Mouse (Mus musculus): ENCODE measurements around the gene Dnajc10. TPM values are rescaled to one million over a fixed set of nuclear protein-coding genes. Genes with fewer than 3 reads are reported as not detected.

Dnajc10 gene
- polyA plus RNA-seq (2014; fragmentation: Nextera tagmentation; extraction: Ambion mirVana): 58.9 and 80.5 TPM in 2 replicates

GRCm38 (mm10) chr2:80315242-80316161 lies at the start of gene Dnajc10:
Gene Dnajc10, plus strand, starts transcription at chr2:80315466.
- H3K9ac ChIP-seq (replicated peaks; ENCODE audit: low read length): peak within 1 kb of the TSS; percentile 94
- DNase-seq: peak; percentile 95
- under 1% methylated on average over 72 of the region's 72 CpGs for WGBS
- peak within 1 kb of the TSS; percentile 96 for H3K4me3 ChIP-seq (replicated peaks; ENCODE audit: low read depth, low read length)
- H3K27ac ChIP-seq (replicated peaks; ENCODE audit: low read depth, low read length): peak within 1 kb of the TSS; percentile 92
- peak; percentile 94 for ATAC-seq (ENCODE audit: low FRiP score, low TSS enrichment)
- peaks cover 16% of the 10 kb centered on the region for H3K36me3 ChIP-seq (ENCODE audit: control insufficient read depth, insufficient read depth, low read length)
- H3K4me2 ChIP-seq (ENCODE audit: low read length): peak within 1 kb of the TSS; percentile 68
- H3K9me3 ChIP-seq (ENCODE audit: control insufficient read depth, low read length): no peaks in the 10 kb centered on the region
- no peaks in the 10 kb centered on the region for H3K27me3 ChIP-seq (ENCODE audit: control insufficient read depth, insufficient read depth, low read length)
- H3K4me1 ChIP-seq (ENCODE audit: control insufficient read depth, insufficient read depth, low read length): peaks cover 8% of the 10 kb centered on the region; the same call in 1 of the 2 replicates

GRCm38 (mm10) chr2:80266894-80267293 lies 48.4 kb upstream of the Dnajc10 start:
- H3K4me3 ChIP-seq (replicated peaks; ENCODE audit: low read depth, low read length): no peak overlapping the region
- no peak for ATAC-seq (ENCODE audit: low FRiP score, low TSS enrichment)
- H3K27ac ChIP-seq (replicated peaks; ENCODE audit: low read depth, low read length): no peak overlapping the region
- no peaks in the 10 kb centered on the region for H3K4me1 ChIP-seq (ENCODE audit: control insufficient read depth, insufficient read depth, low read length)
- no peaks in the 10 kb centered on the region for H3K36me3 ChIP-seq (ENCODE audit: control insufficient read depth, insufficient read depth, low read length)
- H3K9me3 ChIP-seq (ENCODE audit: control insufficient read depth, low read length): no peaks in the 10 kb centered on the region
- peak overlapping the region; percentile 19; the same call in 1 of the 2 replicates for H3K4me2 ChIP-seq (ENCODE audit: low read length)
- WGBS: 22% methylated on average over 11 of the region's 11 CpGs
- DNase-seq: peak; percentile 87
- no peaks in the 10 kb centered on the region for H3K27me3 ChIP-seq (ENCODE audit: control insufficient read depth, insufficient read depth, low read length)
- H3K9ac ChIP-seq (replicated peaks; ENCODE audit: low read length): no peak overlapping the region

- H3K4me2 ChIP-seq (ENCODE audit: low read length): no peak overlapping the region
- no peaks in the 10 kb centered on the region for H3K4me1 ChIP-seq (ENCODE audit: control insufficient read depth, insufficient read depth, low read length)
- no peak overlapping the region for H3K9ac ChIP-seq (replicated peaks; ENCODE audit: low read length)
- WGBS: 52% methylated on average over 4 of the region's 4 CpGs
- no peak overlapping the region for H3K27ac ChIP-seq (replicated peaks; ENCODE audit: low read depth, low read length)
- peak; percentile 87 for DNase-seq
- ATAC-seq (ENCODE audit: low FRiP score, low TSS enrichment): no peak
- H3K27me3 ChIP-seq (ENCODE audit: control insufficient read depth, insufficient read depth, low read length): no peaks in the 10 kb centered on the region
- H3K4me3 ChIP-seq (replicated peaks; ENCODE audit: low read depth, low read length): no peak overlapping the region
- no peaks in the 10 kb centered on the region for H3K36me3 ChIP-seq (ENCODE audit: control insufficient read depth, insufficient read depth, low read length)
- no peaks in the 10 kb centered on the region for H3K9me3 ChIP-seq (ENCODE audit: control insufficient read depth, low read length)
Observed at GRCm38 (mm10) chr2:80268053-80268452, 47.2 kb upstream of the Dnajc10 start.

- 76% methylated on average over 1 of the region's 1 CpGs for WGBS
- no peak for ATAC-seq (ENCODE audit: low FRiP score, low TSS enrichment)
- Histone ChIP-seq H3K4me3 (replicated peaks; ENCODE audit: low read depth, low read length) (no peak overlapping the region), H3K27me3 (ENCODE audit: control insufficient read depth, insufficient read depth, low read length) (no peaks in the 10 kb centered on the region), H3K36me3 (ENCODE audit: control insufficient read depth, insufficient read depth, low read length) (no peaks in the 10 kb centered on the region), H3K27ac (replicated peaks; ENCODE audit: low read depth, low read length) (no peak overlapping the region), H3K9ac (replicated peaks; ENCODE audit: low read length) (no peak overlapping the region), H3K9me3 (ENCODE audit: control insufficient read depth, low read length) (no peaks in the 10 kb centered on the region), H3K4me2 (ENCODE audit: low read length) (no peak overlapping the region), H3K4me1 (ENCODE audit: control insufficient read depth, insufficient read depth, low read length) (no peaks in the 10 kb centered on the region)
- no peak for DNase-seq
Observed at GRCm38 (mm10) chr2:80271431-80271830, 43.8 kb upstream of the Dnajc10 start.

- no peaks in the 10 kb centered on the region for H3K36me3 ChIP-seq (ENCODE audit: control insufficient read depth, insufficient read depth, low read length)
- 87% methylated on average over 3 of the region's 3 CpGs for WGBS
- H3K27me3 ChIP-seq (ENCODE audit: control insufficient read depth, insufficient read depth, low read length): no peaks in the 10 kb centered on the region
- H3K9ac ChIP-seq (replicated peaks; ENCODE audit: low read length): no peak overlapping the region
- no peak overlapping the region for H3K27ac ChIP-seq (replicated peaks; ENCODE audit: low read depth, low read length)
- H3K4me3 ChIP-seq (replicated peaks; ENCODE audit: low read depth, low read length): no peak overlapping the region
- H3K9me3 ChIP-seq (ENCODE audit: control insufficient read depth, low read length): no peaks in the 10 kb centered on the region
- no peak for DNase-seq
- no peak overlapping the region for H3K4me2 ChIP-seq (ENCODE audit: low read length)
- no peaks in the 10 kb centered on the region for H3K4me1 ChIP-seq (ENCODE audit: control insufficient read depth, insufficient read depth, low read length)
- ATAC-seq (ENCODE audit: low FRiP score, low TSS enrichment): no peak
Observed at GRCm38 (mm10) chr2:80273038-80273437, 42.2 kb upstream of the Dnajc10 start.

GRCm38 (mm10) chr2:80273763-80274162 lies 41.5 kb upstream of the Dnajc10 start:
- H3K4me3 ChIP-seq (replicated peaks; ENCODE audit: low read depth, low read length): no peak overlapping the region
- H3K9me3 ChIP-seq (ENCODE audit: control insufficient read depth, low read length): no peaks in the 10 kb centered on the region
- WGBS: 71% methylated on average over 4 of the region's 4 CpGs
- H3K4me1 ChIP-seq (ENCODE audit: control insufficient read depth, insufficient read depth, low read length): no peaks in the 10 kb centered on the region
- ATAC-seq (ENCODE audit: low FRiP score, low TSS enrichment) (no peak), DNase-seq (no peak)
- H3K27me3 ChIP-seq (ENCODE audit: control insufficient read depth, insufficient read depth, low read length): no peaks in the 10 kb centered on the region
- no peak overlapping the region for H3K9ac ChIP-seq (replicated peaks; ENCODE audit: low read length)
- H3K36me3 ChIP-seq (ENCODE audit: control insufficient read depth, insufficient read depth, low read length): no peaks in the 10 kb centered on the region
- no peak overlapping the region for H3K27ac ChIP-seq (replicated peaks; ENCODE audit: low read depth, low read length)
- H3K4me2 ChIP-seq (ENCODE audit: low read length): no peak overlapping the region

GRCm38 (mm10) chr2:80275136-80275535 lies 40.1 kb upstream of the Dnajc10 start:
- Histone ChIP-seq H3K9ac (replicated peaks; ENCODE audit: low read length) (no peak overlapping the region), H3K4me2 (ENCODE audit: low read length) (no peak overlapping the region), H3K27ac (replicated peaks; ENCODE audit: low read depth, low read length) (no peak overlapping the region), H3K27me3 (ENCODE audit: control insufficient read depth, insufficient read depth, low read length) (no peaks in the 10 kb centered on the region), H3K36me3 (ENCODE audit: control insufficient read depth, insufficient read depth, low read length) (no peaks in the 10 kb centered on the region), H3K4me3 (replicated peaks; ENCODE audit: low read depth, low read length) (no peak overlapping the region), H3K9me3 (ENCODE audit: control insufficient read depth, low read length) (no peaks in the 10 kb centered on the region), H3K4me1 (ENCODE audit: control insufficient read depth, insufficient read depth, low read length) (no peaks in the 10 kb centered on the region)
- no peak for ATAC-seq (ENCODE audit: low FRiP score, low TSS enrichment)
- 50% methylated on average over 2 of the region's 2 CpGs for WGBS
- DNase-seq: peak; percentile 74

- H3K4me3 ChIP-seq (replicated peaks; ENCODE audit: low read depth, low read length): no peak overlapping the region
- no peak overlapping the region for H3K27ac ChIP-seq (replicated peaks; ENCODE audit: low read depth, low read length)
- H3K27me3 ChIP-seq (ENCODE audit: control insufficient read depth, insufficient read depth, low read length): no peaks in the 10 kb centered on the region
- WGBS: 85% methylated on average over 2 of the region's 2 CpGs
- H3K36me3 ChIP-seq (ENCODE audit: control insufficient read depth, insufficient read depth, low read length): no peaks in the 10 kb centered on the region
- H3K4me2 ChIP-seq (ENCODE audit: low read length): no peak overlapping the region
- no peaks in the 10 kb centered on the region for H3K4me1 ChIP-seq (ENCODE audit: control insufficient read depth, insufficient read depth, low read length)
- ATAC-seq (ENCODE audit: low FRiP score, low TSS enrichment) (no peak), DNase-seq (no peak)
- H3K9ac ChIP-seq (replicated peaks; ENCODE audit: low read length): no peak overlapping the region
- no peaks in the 10 kb centered on the region for H3K9me3 ChIP-seq (ENCODE audit: control insufficient read depth, low read length)
Observed at GRCm38 (mm10) chr2:80282214-80282613, 33.1 kb upstream of the Dnajc10 start.

- Histone ChIP-seq H3K27me3 (ENCODE audit: control insufficient read depth, insufficient read depth, low read length) (no peaks in the 10 kb centered on the region), H3K27ac (replicated peaks; ENCODE audit: low read depth, low read length) (no peak overlapping the region), H3K36me3 (ENCODE audit: control insufficient read depth, insufficient read depth, low read length) (no peaks in the 10 kb centered on the region), H3K4me1 (ENCODE audit: control insufficient read depth, insufficient read depth, low read length) (no peaks in the 10 kb centered on the region), H3K4me2 (ENCODE audit: low read length) (no peak overlapping the region), H3K9ac (replicated peaks; ENCODE audit: low read length) (no peak overlapping the region), H3K4me3 (replicated peaks; ENCODE audit: low read depth, low read length) (no peak overlapping the region), H3K9me3 (ENCODE audit: control insufficient read depth, low read length) (no peaks in the 10 kb centered on the region)
- ATAC-seq (ENCODE audit: low FRiP score, low TSS enrichment): no peak; the same call in 1 of the 2 replicates
- 85% methylated on average over 4 of the region's 4 CpGs for WGBS
- DNase-seq: no peak
Observed at GRCm38 (mm10) chr2:80286397-80286796, 28.9 kb upstream of the Dnajc10 start.

All from midbrain, embryonic 14.5 days (tissue).